Mouse (Mus musculus): ENCODE results near the gene Prkag2.

Gene Prkag2

DNA sequence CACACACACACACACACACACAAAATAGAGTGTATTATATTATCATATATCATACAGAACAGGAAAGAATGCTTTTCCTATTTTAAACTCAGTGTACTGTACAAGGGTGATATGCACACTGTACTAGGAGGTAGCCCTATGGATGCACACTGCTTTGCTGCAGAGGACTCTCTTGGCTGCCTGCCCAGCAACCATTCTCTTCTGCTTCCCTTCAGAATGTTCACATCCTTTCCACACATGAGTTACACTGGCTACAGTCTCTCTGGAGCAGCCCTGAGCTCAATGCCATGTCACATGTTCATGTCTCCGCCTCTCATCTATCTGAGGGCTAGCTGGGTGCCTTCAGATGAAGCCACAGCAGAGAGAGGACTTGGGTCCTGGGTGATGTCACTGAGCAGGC, 181.3 kb downstream of the Prkag2 start:
- DNase-seq (ENCODE audit: low read depth, low spot score), result no peak

DNA sequence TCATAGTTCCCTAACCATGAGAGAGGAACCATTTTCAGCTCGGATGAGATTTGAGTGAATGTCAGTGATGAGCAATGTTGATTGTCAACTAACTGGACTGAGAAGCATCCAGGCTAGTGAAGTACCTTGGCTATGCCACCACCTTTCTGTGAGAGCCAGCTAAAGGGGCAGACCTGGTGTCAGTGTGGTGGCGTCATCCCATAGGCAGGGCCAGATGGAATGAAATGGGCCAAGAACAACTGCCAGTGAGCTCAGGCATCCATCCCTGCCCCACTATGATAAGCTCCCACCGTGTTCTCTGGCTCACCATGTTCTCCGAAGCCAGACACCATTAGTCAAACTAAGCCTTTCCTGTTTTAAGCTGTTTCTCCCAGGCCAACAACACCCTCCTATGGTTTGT, 183.9 kb downstream of the Prkag2 start:
- DNase-seq (ENCODE audit: low read depth, low spot score), result no peak

DNA sequence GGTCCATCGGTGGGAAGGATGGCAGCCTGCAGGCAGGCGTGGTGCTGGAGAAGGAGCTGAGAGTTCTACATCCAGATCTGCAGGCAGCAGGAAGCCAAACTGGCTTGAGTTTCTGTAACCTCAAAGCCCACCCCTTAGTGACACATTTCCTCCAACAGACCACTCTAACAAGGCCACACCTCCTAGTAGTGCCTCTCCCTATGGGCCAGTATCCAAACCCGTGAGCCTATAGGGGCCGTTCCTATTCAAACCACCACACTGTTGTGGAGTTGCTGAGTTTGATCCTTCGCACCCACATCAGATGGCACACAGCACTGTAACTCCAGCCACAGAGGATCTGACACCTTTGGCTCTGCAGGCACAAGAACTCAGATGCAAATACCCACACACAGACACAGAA, 185.3 kb downstream of the Prkag2 start:
- no peak for DNase-seq (ENCODE audit: low read depth, low spot score)

DNA sequence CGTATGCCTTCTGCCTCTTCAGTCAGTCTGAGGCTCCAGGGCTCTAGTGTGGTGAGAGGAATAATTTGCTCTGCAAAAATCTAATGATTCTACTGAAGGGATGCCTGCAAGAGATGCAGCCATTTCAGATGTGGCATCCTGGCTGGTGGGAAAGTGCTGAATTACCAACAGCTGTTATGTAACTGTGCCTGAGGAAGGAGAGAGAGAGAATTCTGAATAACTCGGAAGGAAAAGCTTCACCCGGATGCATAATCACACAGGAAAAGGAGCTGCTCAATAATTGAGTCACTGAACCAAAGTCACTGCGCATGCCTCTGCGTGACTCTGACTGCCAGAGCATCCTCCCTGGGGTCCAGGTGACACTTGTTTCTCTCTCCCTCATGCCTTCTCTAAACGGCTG, 186.8 kb downstream of the Prkag2 start:
- DNase-seq (ENCODE audit: low read depth, low spot score), result no peak

DNA sequence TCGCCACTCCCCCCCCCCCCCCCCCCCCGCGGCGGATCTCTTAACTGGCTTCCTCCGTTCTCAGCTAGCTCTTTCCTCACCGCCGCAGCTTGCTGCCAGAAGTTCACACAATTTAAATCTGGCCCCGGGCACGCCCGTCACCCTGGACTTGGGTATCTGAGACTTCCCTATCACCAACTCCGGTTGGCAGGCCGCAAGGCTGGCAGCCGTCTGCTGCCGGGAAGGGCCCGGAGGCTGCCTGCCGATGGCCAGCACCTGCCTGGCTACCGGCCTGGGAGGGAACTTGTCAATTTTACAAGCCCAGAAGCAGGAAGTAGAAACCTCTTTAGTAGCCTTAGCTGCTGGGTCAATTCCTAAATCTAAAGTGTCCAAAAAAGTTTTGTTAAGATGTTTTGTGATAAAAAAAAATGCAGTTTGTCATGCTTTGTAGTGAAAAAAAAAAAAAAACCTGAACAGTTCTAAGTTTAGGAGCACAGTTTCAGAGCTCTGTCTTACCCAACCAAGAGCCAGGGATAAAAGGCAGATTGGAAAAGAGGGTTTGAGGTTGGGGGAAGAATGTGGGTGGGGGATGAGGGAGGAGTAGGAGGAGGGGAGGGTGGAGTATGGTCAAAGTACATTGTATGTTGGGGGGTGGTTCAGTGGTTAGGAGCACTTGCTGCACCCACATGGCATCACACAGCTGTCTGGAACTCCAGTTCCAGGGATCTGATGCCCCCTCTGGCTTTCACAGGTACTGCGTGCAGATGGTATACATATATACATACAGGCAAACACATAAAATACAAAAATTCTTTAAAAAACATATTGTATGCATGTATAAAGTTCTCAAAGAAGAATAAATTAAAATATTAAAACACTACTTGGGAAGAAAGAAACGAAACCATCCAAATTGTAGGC, 191.4 kb downstream of the Prkag2 start:
- peak; percentile 29 for DNase-seq (ENCODE audit: low read depth, low spot score)

DNA sequence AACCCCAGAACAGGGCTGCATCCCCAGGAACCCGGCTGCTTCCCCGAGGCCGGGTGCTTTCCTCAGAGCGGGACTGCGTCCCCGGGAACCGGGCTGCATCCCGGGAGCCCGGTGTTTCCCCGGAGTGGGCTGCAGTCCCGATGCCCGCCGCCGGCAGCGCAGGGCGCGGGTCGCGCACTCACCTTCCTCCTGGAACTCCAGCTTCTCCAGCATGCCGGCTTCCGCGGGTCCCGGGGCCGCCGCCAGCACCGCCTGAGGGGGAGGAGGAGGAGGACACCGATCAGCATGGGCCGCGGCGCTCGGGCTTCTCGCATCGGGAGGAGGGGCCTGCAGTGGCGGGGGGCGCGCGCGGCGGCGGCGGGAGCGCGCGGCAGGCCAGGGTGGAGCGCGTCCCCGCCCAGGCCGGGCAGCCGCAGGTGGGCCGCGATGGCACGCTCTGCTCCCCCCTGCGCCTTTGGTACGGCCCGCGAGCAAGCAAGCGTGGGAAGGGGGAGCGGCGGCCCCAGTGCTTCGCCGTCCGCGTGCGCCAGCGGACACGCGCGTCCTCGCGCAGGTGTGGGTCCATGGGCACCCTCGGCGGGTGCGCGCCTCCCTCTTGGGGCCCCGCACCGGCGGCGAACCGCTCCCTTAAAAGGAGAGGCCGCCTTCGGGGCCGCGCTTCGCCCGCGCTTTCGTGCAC, 192.2 kb downstream of the Prkag2 start:
- DNase-seq (ENCODE audit: low read depth, low spot score), result peak; percentile 85

DNA sequence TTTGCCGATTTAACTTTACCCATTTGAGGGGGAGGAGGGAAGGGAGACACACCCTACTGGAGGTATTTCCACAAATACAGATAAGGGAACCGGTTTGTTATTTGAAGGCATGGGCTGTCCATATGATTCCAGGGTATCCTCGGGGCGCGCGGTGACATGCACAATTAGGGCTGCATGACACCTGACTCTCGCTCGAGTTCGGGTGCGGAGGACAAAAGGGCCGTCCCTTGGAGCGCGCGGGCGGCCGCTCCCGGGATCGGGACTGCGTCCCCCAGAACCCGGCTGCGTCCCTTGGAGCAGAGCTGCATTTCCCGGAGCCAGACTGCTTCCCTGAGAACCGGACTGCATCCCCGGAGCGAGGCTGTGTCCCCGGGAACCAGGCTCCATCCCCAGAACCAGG, 192.7 kb downstream of the Prkag2 start:
- DNase-seq (ENCODE audit: low read depth, low spot score), result no peak

DNA sequence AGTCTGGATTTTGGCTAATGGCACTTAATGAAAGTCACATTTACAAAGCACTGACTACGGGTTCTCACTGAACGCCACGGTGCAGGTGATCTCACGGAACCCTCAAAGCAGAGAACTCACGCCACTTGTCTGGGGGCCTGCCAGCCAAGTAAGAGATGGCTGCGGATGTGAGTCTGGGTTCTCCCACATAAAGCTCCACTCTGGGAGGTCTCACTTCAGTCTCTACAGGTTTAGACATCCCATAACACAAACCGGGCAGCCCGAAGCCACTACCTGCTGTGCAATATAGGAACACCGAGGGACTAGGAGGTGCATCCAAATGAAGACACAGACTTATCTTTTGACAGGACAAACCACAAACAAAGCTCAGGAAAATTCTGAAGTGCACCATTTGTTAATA, 193.6 kb downstream of the Prkag2 start:
- no peak for DNase-seq (ENCODE audit: low read depth, low spot score)

DNA sequence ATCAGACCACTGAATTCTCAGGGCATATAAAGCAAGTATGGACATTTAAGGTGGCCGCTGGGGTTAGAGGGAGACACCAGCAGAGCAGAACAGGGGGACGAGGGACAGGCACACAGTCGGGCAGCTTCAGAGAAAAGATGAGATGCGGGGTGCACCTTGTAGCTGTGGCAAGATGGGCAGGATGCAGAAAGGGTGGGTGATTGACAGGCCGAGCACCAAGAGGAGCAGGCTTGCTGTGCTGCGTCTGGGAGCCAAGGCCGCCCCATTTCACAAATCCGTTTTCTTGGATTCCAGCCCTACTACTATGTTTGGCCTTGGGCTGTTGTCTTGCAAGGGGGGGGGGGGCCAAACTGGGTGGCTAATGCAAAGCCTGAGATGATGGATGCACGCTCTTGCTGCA, 195.5 kb downstream of the Prkag2 start:
- DNase-seq (ENCODE audit: low read depth, low spot score), result no peak

DNA sequence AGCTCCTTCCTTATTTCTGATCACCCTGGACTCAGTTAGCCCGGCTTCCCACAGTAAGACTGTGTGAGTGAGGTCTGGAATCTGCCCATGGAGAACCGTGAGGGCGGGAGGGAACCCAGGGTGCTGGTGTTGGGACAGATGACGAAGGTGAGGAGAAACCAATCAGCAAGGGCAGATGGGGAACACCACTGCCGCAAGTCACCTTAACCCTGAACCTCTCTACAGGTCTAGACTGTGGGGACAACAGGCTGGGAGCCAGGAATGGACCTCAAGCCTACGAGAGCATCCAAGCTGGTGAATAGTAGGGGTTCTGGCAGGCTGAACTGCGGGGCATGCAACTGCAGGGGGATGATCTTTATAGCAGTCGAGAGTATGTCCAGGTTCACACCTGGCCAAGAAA, 196.0 kb downstream of the Prkag2 start:
- DNase-seq (ENCODE audit: low read depth, low spot score), result no peak

DNA sequence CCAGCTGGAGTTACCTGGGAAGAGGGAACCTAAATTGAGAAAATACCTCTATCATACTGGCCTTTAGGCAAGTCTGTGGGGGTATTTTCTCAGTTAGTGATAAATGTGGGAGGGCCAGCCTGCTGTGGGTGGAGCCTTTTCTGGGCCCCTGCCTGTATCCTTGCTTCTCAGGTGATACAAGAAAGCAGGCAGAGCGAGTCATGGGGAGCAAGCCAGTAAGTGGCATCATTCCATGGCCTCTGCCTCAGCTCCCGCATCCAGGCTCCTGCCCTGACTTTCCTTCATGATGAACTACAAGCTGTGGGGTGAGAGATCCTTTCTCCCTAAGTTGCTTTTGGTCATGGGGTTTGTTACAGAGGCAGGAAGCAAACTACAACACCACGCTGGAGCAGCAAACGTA, 196.4 kb downstream of the Prkag2 start:
- no peak for DNase-seq (ENCODE audit: low read depth, low spot score)

DNA sequence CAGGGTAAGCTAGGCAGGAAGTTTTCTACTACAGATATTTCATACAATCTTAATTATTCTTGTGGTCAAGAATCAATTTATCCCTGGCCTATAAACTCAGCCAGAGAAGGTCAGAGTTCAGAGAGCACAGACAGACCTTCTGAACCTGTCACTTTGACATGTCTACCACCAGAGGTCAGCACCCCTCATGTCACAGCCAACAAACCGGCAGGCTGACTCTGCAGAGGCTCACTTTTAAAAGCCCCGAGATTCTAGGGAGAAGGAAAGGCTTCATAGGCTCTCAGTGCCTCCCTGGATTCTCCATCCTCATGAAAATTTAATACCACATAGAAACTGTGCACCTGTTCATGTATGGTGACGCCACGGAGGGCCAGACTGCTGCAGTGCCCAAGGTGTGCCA, 197.6 kb downstream of the Prkag2 start:
- DNase-seq (ENCODE audit: low read depth, low spot score), result peak; percentile 21

DNA sequence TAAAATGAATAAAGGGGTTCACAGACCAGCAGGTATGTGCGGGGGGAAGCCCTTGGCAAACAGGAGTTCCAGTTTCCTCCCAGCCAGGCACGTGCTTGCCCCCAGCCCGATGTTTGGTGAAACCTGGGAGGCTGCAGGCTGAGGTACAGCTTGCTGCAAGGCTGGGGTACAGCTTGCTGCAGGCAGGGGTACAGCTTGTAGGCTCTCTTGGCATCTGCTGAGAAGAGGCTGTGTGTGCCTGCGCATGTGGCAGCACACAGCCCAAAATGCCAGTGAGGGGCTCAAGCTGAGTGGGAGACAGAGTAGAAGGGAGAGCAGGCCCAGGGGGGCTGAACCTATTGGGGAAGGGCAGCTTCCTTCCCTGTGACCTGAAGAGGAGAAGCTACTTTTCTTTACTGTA, 204.8 kb downstream of the Prkag2 start:
- DNase-seq (ENCODE audit: low read depth, low spot score), result no peak

DNA sequence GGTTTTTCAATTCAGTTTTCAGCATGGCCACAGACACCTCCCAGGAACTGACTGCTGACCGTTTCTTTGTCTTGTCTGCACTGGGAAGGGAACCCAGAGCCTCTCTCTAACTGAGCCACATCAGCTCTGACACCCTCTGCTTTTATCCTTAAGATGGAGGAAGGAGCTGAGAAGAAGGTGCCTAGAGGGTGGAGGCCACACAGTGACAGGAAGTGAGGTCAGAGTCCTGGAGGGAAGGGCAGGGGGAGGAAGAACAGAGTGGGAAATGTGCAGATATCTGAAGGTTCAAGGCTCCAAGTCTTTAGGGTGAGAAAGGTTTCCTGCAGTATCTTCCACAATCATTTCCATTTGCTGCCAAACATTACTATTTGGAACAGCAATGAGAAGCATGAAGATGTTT, 205.6 kb downstream of the Prkag2 start:
- DNase-seq (ENCODE audit: low read depth, low spot score), result no peak

DNA sequence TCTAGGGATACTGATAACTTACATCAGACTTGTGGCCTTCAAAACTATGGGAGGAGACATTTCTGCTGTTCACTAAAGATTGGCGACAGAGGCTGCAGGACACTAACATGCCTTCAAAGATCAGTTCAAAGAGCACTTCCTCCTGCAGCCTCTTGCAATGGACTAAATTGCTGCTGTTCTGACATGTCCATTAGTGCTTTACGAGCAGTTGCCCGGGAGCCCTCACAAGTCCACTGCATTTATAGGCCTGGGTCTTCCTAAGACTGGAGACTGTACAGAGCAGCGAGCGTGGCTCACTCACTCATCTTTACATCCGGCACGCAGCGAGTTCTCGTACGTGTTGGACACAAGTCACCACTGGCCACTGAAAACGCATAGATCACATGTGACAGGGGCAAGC, 208.0 kb downstream of the Prkag2 start:
- no peak for DNase-seq (ENCODE audit: low read depth, low spot score)

DNA sequence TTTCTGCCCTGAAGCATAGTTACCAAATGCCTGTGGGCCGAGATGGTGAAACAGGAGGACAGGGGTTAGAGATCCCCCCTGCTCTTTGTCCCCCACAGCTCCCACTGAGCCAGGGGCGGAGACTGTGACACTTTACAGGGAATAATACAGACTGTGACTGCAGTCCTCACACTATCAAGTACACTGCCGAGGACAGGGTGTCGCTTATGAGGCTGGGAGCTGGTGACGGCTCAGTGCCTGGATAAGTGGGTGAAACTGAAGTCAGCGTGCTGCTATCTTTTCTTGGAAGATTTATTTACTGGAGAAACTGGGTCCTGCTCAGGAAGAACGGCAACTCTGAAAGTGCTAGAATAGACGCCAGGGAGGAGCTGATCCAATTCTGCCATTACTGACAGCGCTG, 210.6 kb downstream of the Prkag2 start:
- DNase-seq (ENCODE audit: low read depth, low spot score), result no peak

DNA sequence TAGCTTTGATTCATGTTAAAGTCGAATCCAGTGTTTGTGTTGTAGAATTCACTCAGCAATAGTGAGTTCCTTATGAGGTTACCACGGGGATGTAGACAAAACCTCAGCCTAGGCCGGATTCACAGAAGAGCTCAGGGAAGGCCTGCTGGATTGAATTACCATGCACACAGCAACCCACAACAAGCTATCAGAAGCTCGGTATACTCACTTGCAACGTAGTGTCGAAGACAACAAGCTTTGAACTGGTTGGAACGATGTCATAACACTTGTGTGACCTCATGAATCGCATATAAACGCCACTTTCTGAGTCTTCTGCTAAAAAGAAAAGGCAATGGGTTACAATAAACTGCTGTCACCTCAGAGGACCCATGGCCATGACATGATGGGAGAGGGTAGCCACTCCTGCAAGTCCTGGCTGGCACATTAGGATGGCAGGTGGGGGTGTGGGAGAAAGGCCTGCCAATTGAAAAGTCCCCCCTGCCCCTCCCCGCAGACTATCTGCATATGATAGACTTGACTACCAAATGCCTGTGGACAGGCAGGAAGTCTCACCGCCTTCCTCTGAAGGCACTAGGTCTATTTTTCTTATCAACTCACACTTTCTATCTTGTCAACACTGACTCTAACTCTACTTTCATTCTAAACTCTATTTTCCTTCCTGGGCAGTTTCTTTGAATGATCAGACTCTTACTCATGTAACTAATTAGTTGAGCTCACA, 211.4 kb downstream of the Prkag2 start:
- DNase-seq (ENCODE audit: low read depth, low spot score), result no peak

DNA sequence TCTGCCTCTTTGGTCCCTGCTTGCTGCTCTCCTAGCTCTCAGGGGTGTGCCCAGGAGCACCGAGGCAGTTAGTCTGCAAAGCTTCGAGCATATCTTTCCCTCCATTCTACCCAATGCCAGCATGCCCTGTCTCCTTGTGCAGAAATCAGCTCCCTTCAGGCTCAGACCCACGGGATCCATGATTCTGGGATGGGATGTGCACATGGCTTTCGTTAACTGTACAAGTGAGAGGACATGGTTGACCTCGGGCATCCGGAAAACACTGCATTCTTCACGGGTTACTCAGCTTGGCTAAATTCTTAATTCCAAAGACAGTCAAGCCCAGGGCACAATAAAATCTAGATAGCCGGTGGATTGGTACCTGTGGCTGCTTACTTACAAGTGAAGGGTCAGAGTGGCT, 213.2 kb downstream of the Prkag2 start:
- no peak for DNase-seq (ENCODE audit: low read depth, low spot score)

DNA sequence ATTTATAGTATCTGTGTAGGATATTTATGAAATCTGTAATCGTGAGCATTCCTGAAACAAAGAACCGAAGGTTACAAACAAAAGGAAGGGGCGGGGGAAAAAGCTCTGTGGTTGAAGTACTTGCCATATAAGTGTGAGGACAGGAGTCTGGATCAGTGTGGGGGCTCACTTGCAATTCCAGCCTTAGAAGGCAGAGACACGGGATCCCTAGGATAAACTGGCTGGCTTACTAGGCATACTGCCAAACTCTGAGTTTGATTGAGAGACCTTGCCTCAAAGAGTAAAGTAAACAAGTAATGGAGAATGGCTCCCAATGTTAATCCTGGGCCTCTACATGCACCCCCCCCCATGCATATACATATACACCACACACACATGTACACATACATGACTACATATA, 221.7 kb downstream of the Prkag2 start:
- DNase-seq (ENCODE audit: low read depth, low spot score), result no peak

DNA sequence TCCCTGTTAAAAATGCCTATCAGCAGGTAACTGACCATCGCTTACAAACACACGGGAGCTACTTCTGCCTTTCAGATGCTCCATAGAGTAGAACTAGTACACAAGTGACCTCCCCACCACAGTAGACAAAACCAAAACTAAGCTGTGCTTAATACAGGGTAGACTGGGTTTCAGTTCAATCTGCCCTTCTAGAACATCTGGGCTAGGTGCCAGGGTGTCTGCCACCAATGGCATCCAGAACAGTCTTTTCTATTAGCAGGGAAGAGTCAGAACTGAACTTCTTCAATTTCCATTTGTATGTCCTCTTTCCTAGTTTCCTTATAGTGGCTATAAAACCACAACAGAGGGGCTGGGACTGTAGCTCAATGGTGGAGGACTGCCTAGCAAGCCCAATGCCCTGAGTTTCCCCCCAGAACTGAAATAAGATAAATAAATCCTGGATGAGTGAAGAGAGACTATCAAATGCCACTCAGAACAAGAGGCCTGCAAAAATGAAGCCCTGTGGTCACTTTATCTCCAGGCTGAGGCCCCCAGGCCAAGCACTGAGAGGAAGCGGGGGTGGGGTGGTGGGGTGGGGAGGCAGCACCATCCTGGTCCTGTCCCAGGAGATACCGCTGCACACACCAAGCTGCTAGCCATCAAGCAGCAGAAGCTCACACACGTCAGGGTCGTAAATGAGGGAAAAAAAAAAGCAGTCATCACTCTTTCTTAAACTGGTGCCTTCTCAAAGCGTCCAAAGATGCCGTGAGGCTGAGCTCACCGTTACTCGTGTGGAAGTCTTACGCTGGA, 222.4 kb downstream of the Prkag2 start:
- no peak for DNase-seq (ENCODE audit: low read depth, low spot score)

DNA sequence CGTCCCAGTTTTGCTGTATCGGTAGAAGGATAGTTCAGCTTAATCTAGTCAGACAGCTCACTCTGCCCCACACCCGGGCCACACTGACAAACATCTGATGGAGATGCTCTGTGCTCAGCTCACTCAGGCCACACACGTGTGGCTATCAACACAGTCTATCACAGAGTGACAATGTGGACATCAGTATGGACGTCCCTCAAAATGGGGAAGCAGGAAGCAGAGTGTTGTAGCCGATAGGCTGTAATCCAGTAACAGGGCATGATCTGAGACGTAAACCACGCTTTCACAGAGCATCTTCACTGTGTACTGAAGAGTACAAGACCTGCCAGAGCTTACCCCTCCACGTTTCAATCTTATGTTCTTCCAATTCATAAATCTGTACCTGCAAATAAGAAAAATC, 223.8 kb downstream of the Prkag2 start:
- no peak for DNase-seq (ENCODE audit: low read depth, low spot score)

DNA sequence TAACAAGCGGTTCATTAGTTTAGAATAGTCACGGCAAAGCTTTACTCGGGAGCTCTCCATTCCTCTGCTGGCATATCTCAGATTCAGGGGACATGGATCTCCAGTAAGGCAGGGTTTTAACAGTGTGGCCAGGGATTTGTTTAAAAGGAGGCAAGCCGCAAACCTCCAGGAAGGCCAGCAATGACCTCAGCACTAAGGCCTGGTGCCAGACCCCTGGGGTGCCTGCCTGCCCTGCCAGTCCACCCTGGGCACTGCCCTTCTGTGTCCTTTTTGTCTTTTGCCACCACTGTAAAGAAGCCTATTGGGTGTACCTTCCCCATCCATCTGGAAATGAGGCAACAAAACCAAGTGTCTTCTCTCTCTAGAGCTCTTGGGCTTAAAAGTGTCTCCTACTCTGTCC, 226.3 kb downstream of the Prkag2 start:
- no peak for DNase-seq (ENCODE audit: low read depth, low spot score)
